Mouse (Mus musculus) E14TG2a.4 (cell line): ENCODE measurements around the gene Gata3.
A peak's percentile ranks its signal among the peaks of the same experiment; 100 is the strongest.

Experiments
- H3K27me3 ChIP-seq: 2 replicates; pipeline ENCODE4 v1.6.1; 2014; ENCODE audit warnings: low read length, control low read depth; ENCODE audit not compliant: insufficient read depth
- H3K36me3 ChIP-seq: 2 replicates; pipeline ENCODE4 v1.6.1; 2014; ENCODE audit warnings: low read length, control low read depth; ENCODE audit not compliant: insufficient read depth
- H3K4me1 ChIP-seq: replicated peaks from 2 replicates; pipeline ENCODE4 v1.6.1; 2014; ENCODE audit warnings: low read depth, low read length, control low read depth
- H3K4me3 ChIP-seq: replicated peaks from 2 replicates; pipeline ENCODE4 v1.5.1; 2014; ENCODE audit warnings: mild to moderate bottlenecking, low read length
- H3K9me3 ChIP-seq: 2 replicates; pipeline ENCODE4 v1.6.1; 2014; ENCODE audit warnings: low read length, control low read depth
- CTCF ChIP-seq: conservative IDR thresholded peaks from 2 replicates; pipeline ENCODE4 v1.5.1; 2014; ENCODE audit warnings: low read length
- NANOG ChIP-seq: IDR thresholded peaks from 2 replicates; pipeline ENCODE4 v1.6.1; 2014; ENCODE audit warnings: borderline replicate concordance, low read length, mixed read lengths
- POU5F1 ChIP-seq: IDR thresholded peaks from 2 replicates; pipeline ENCODE4 v1.6.1; 2014; ENCODE audit warnings: low read length, borderline replicate concordance

The Gata3 gene

DNA sequence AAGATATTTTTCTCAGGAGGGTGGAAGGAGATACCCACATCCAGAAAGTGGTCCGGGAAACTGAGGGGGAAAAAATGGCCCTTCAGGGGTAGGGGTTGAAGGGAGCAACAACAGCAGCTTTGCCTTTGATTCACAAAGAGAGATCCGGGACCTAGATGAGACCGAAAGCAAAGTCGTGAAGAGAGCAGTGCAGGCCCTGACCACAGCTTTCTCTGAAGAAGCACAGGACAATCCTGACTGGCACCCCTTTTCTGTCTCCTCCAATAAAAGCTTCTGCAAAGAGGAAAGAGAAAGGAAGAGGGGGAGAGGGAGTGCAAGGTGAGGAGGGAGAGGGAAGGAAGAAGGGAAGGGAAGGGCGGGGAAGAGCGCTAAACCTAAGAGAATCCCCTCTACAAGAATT is 18.0 kb downstream of the Gata3 start:
- peaks cover 7% of the 10 kb centered on the region for H3K9me3 ChIP-seq
- peaks cover 86% of the 10 kb centered on the region for H3K27me3 ChIP-seq
- H3K36me3 ChIP-seq, result no peaks in the 10 kb centered on the region
- TF ChIP-seq CTCF (no peak), NANOG (no peak), POU5F1 (no peak)
- no peak overlapping the region for H3K4me3 ChIP-seq
- H3K4me1 ChIP-seq, result peaks cover 45% of the 10 kb centered on the region

DNA sequence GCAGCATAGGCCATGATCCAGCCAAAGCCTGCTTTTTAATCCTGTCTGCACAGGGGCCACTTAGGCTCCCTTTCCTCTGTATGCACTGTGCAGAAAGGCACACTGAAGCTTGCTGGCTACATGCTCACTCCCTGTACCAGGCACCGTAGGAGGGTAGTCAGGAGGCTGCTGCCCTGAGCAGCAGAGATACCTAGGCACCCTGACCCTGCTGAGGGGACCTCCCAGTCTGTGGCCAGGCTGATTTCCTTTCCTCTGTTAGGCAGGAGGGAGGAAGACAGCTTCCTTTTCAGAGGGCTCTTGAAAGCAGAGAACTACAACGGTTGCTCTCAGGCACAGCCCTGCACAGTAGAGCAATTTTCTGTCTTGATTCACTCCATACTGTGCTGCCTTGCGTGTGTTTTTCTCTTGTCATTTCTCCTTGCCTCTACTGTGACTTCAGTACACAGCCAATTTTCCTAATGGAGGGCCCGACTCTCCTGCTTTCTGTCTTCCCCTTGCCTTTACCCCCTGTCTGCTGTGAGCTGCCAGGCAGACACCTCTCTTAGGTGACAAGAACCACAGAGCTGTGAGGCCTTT is 18.6 kb downstream of the Gata3 start:
- peaks cover 7% of the 10 kb centered on the region for H3K9me3 ChIP-seq
- H3K36me3 ChIP-seq, result no peaks in the 10 kb centered on the region
- no peak overlapping the region for H3K4me3 ChIP-seq
- peaks cover 86% of the 10 kb centered on the region for H3K27me3 ChIP-seq
- H3K4me1 ChIP-seq, result peaks cover 40% of the 10 kb centered on the region
- TF ChIP-seq CTCF (no peak), NANOG (no peak), POU5F1 (no peak)

DNA sequence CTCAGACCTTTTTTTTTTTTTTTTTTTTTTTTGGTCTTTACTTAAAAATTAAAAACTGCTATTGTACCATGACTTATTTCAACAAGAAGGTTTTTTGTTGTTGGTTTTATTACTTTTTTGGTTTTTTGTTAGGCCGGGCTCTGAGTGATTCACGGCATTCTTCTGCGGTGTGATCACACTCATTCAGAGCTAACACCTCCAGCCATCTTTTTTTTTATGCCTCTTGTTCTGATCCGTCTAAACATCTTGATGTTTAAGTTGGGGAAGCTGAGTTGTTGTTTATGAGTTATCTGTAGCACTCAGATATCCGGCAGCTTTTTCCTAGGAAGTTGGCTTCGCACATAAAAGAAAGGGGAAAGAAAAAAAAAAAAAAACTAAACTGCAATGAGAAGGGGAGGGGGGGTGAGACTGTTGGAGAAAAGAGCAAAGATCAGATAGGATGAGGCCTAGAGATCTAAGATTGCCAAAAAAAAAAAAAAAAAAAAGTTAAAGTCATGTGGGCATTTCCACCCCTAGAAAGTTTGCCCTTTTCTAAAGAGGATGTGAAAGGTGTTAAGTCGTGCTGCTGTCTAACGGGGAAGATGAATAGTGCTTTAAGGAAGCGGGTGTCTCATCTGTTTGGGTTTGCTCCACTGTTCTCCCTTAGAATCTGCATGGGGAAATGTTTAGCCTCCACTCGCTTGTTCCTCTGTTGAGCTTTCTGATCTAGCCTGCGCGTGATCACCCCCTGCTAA is 22.6 kb downstream of the Gata3 start:
- peaks cover 7% of the 10 kb centered on the region for H3K9me3 ChIP-seq
- TF ChIP-seq POU5F1 (no peak), NANOG (no peak), CTCF (no peak)
- H3K4me1 ChIP-seq, result peaks cover 27% of the 10 kb centered on the region
- H3K4me3 ChIP-seq, result no peak overlapping the region
- peaks cover 46% of the 10 kb centered on the region for H3K27me3 ChIP-seq
- H3K36me3 ChIP-seq, result no peaks in the 10 kb centered on the region

DNA sequence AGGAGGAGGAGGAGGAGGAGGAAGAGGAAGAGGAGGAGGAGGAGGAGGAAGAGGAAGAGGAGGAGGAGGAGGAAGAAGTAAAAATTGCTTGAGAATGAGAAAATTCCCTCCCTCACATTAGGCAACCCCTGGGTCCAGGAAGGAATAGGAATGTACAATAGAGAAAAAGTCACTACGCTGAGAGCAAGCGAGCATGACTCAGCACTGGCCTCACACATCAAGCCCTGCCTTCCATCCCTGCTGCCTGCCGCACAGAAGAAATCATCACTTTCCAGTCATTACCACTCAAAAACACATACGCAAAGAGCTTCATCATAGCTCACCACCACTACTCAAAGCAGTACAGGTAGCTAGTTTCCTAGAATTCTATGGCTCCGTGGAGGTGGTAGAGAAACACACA is 29.1 kb downstream of the Gata3 start:
- Histone ChIP-seq H3K9me3 (no peaks in the 10 kb centered on the region), H3K27me3 (peaks cover 12% of the 10 kb centered on the region), H3K4me1 (peaks cover 61% of the 10 kb centered on the region), H3K4me3 (no peak overlapping the region), H3K36me3 (no peaks in the 10 kb centered on the region)
- TF ChIP-seq CTCF (no peak), NANOG (no peak), POU5F1 (no peak)

- Histone ChIP-seq H3K4me3 (no peak overlapping the region), H3K27me3 (peaks cover 16% of the 10 kb centered on the region), H3K36me3 (no peaks in the 10 kb centered on the region), H3K9me3 (peaks cover 3% of the 10 kb centered on the region; the same call in 1 of the 2 replicates), H3K4me1 (peaks cover 67% of the 10 kb centered on the region)
- TF ChIP-seq NANOG (no peak), CTCF (no peak), POU5F1 (no peak)
Measured at GRCm38 (mm10) chr2:9855861-9856260, 34.0 kb downstream of the Gata3 start.

GRCm38 (mm10) chr2:9852851-9853576 is 36.8 kb downstream of the Gata3 start:
- Histone ChIP-seq H3K36me3 (no peaks in the 10 kb centered on the region), H3K4me3 (peak overlapping the region; percentile 52), H3K9me3 (peaks cover 3% of the 10 kb centered on the region; the same call in 1 of the 2 replicates), H3K4me1 (peaks cover 53% of the 10 kb centered on the region), H3K27me3 (peaks cover 8% of the 10 kb centered on the region)
- TF ChIP-seq CTCF (no peak), NANOG (no peak)

GRCm38 (mm10) chr2:9835195-9835594 is 54.6 kb downstream of the Gata3 start:
- H3K4me3 ChIP-seq, result no peak overlapping the region
- TF ChIP-seq POU5F1 (no peak), CTCF (no peak)
- no peaks in the 10 kb centered on the region for H3K4me1 ChIP-seq
- H3K36me3 ChIP-seq, result no peaks in the 10 kb centered on the region
- peaks cover 6% of the 10 kb centered on the region; the same call in 1 of the 2 replicates for H3K27me3 ChIP-seq
- no peaks in the 10 kb centered on the region for H3K9me3 ChIP-seq

DNA sequence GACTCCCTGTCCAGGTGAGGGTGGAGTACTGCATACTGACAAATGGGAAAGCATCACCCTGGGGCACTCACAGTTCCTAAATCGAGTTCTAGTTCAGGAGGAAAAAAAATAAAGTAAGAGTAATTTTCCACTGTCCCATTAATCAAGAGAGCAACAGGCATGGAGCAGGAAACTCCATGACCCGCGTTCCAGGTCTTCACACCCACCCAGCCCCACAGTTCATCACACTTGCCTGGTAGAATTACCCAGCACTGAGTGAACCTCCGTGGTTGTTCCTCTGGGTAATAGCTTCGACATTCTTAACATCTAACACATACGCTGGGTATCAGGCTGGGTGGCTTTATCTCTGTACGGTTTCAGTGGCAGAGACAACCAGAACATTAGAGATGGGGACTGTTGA is 56.1 kb downstream of the Gata3 start:
- Histone ChIP-seq H3K4me1 (no peaks in the 10 kb centered on the region), H3K27me3 (peaks cover 6% of the 10 kb centered on the region; the same call in 1 of the 2 replicates), H3K4me3 (no peak overlapping the region), H3K36me3 (no peaks in the 10 kb centered on the region), H3K9me3 (no peaks in the 10 kb centered on the region)
- TF ChIP-seq POU5F1 (no peak), NANOG (no peak), CTCF (no peak)
